Mouse (Mus musculus): Measurements from ENCODE around the gene Nenf. TPM values are rescaled to one million over a fixed set of nuclear protein-coding genes. Genes with fewer than 3 reads are reported as not detected.

Gene Nenf
- polyA plus RNA-seq, 1 experiment from 2014 or later, result 85.1 TPM

DNA sequence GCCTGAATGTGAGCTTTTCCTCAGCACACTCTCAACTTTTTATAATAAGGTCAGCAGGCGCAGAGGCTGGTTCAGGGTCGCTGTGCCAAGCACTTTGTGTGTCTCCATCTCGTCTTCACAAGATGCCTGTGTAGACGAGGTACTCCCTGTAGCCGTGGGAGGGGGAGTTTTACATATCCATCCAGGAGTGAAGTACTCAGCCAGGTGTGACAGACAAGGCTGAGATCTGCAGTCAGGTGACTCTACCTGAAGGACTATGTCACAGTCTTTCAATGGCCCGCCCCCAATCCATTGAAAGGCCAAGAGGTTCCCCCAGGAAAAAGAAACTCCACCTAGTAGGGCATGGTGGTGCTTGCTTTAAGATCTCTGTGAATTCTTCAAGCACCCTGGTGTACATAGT is 4.8 kb downstream of the Nenf start:
- Histone ChIP-seq H3K36me3 (ENCODE audit: control insufficient read depth, insufficient read depth, low read length) (no peaks in the 10 kb centered on the region), H3K4me3 (ENCODE audit: low read depth, low read length) (no peak overlapping the region), H3K27ac (ENCODE audit: low read depth, low read length) (no peak overlapping the region), H3K27me3 (ENCODE audit: control insufficient read depth, insufficient read depth, low read length) (no peaks in the 10 kb centered on the region), H3K4me1 (replicated peaks; ENCODE audit: control insufficient read depth, insufficient read depth, low read length) (no peaks in the 10 kb centered on the region), H3K9ac (ENCODE audit: low read depth, low read length) (no peak overlapping the region), H3K4me2 (replicated peaks; ENCODE audit: low read depth, low read length) (no peak overlapping the region), H3K9me3 (ENCODE audit: control insufficient read depth, low read length) (no peaks in the 10 kb centered on the region)
- WGBS, result 81% methylated on average over 6 of the region's 6 CpGs
- DNase-seq (ENCODE audit: low spot score) (no peak), ATAC-seq (ENCODE audit: low FRiP score) (no peak)

GRCm38 (mm10) chr1:191312513-191312941 is 5.5 kb downstream of the Nenf start:
- ATAC-seq (ENCODE audit: low FRiP score) (peak; percentile 86), DNase-seq (ENCODE audit: low spot score) (peak; percentile 91)
- H3K9me3 ChIP-seq (ENCODE audit: control insufficient read depth, low read length), result no peaks in the 10 kb centered on the region
- peak overlapping the region; percentile 43 for H3K4me3 ChIP-seq (ENCODE audit: low read depth, low read length)
- WGBS, result 4% methylated on average over 14 of the region's 14 CpGs
- H3K36me3 ChIP-seq (ENCODE audit: control insufficient read depth, insufficient read depth, low read length), result no peaks in the 10 kb centered on the region
- H3K9ac ChIP-seq (ENCODE audit: low read depth, low read length), result peak overlapping the region; percentile 46; the same call in 1 of the 2 replicates
- H3K27ac ChIP-seq (ENCODE audit: low read depth, low read length), result no peak overlapping the region
- no peaks in the 10 kb centered on the region for H3K4me1 ChIP-seq (replicated peaks; ENCODE audit: control insufficient read depth, insufficient read depth, low read length)
- H3K4me2 ChIP-seq (replicated peaks; ENCODE audit: low read depth, low read length), result peak overlapping the region; percentile 36
- no peaks in the 10 kb centered on the region for H3K27me3 ChIP-seq (ENCODE audit: control insufficient read depth, insufficient read depth, low read length)

DNA sequence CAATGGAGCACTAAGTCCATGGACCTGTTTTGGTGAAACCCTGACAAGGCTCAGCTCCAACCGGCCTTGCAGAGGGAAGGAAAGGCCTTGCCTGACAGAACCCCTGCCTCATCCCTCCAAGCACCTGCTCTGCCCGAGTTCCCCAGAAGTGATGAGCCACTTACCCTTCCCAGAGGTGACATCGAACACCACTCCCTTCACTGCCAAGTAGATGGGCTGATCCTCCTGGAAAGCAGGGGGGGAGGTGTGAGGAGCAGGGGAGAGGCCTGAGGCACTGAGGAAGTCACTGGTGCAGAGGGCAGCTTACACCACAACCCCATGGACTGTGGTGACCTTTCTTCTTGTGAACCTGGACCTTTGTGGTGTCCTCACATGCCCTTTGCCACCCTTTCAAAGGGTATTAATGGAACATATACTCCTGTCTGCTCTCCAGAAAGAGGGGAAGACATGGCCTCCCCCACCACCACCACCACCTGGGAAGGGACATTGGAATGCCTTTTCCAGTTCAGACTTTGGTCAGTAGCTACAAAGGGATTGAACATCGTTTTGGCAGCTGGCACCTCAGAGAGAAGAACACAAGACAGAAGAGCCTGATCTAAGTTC is 6.6 kb downstream of the Nenf start:
- 66% methylated on average over 4 of the region's 4 CpGs for WGBS
- no peak for ATAC-seq (ENCODE audit: low FRiP score)

DNA sequence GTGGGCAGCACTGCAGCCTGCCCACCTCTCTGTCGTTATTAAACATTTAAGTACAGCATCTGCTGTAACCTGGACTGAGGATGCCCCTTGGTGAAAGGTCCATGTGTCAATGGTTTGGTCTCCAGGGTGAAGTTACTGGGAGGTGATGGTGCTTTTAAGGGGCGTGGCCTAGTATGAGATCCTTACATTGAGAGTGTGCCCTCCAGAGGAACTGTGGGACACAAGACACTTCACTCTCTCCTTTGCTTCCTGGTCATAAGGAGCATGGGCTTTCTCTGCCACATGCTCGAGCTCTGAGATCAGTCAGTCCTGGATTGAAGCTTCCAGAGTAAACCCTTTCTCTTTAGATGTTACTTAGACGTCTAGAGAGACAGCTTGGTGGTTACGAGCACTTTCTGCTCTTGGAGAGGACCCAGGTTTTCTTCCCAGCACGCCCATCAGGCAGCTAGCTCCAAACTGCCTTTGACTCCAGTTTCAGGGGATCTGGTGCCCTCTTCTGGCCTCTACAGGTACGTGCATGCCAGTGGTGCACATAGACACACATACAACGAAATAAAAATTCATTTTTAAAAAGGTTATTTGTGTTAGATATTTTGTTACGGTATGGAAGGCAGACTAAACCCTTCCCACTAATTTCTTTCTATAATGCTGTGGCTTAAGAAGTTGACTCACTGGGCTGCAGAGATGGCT is 10.1 kb downstream of the Nenf start:
- Histone ChIP-seq H3K36me3 (ENCODE audit: control insufficient read depth, insufficient read depth, low read length) (no peaks in the 10 kb centered on the region), H3K9me3 (ENCODE audit: control insufficient read depth, low read length) (no peaks in the 10 kb centered on the region), H3K9ac (ENCODE audit: low read depth, low read length) (no peak overlapping the region), H3K27me3 (ENCODE audit: control insufficient read depth, insufficient read depth, low read length) (no peaks in the 10 kb centered on the region), H3K27ac (ENCODE audit: low read depth, low read length) (no peak overlapping the region), H3K4me2 (replicated peaks; ENCODE audit: low read depth, low read length) (no peak overlapping the region), H3K4me3 (ENCODE audit: low read depth, low read length) (no peak overlapping the region), H3K4me1 (replicated peaks; ENCODE audit: control insufficient read depth, insufficient read depth, low read length) (no peaks in the 10 kb centered on the region)
- ATAC-seq (ENCODE audit: low FRiP score), result no peak
- 82% methylated on average over 9 of the region's 9 CpGs for WGBS
- no peak for DNase-seq (ENCODE audit: low spot score)

More for the DNA sequence above, 6.6 kb downstream of the Nenf start:
- no peak overlapping the region for H3K27ac ChIP-seq (ENCODE audit: low read depth, low read length)
- DNase-seq (ENCODE audit: low spot score), result no peak
- no peak overlapping the region for H3K9ac ChIP-seq (ENCODE audit: low read depth, low read length)
- no peak overlapping the region for H3K4me2 ChIP-seq (replicated peaks; ENCODE audit: low read depth, low read length)
- H3K4me3 ChIP-seq (ENCODE audit: low read depth, low read length), result no peak overlapping the region
- H3K27me3 ChIP-seq (ENCODE audit: control insufficient read depth, insufficient read depth, low read length), result no peaks in the 10 kb centered on the region
- no peaks in the 10 kb centered on the region for H3K4me1 ChIP-seq (replicated peaks; ENCODE audit: control insufficient read depth, insufficient read depth, low read length)
- no peaks in the 10 kb centered on the region for H3K36me3 ChIP-seq (ENCODE audit: control insufficient read depth, insufficient read depth, low read length)
- no peaks in the 10 kb centered on the region for H3K9me3 ChIP-seq (ENCODE audit: control insufficient read depth, low read length)

- no peaks in the 10 kb centered on the region for H3K9me3 ChIP-seq (ENCODE audit: control insufficient read depth, low read length)
- no peak overlapping the region for H3K9ac ChIP-seq (ENCODE audit: low read depth, low read length)
- no peak for DNase-seq (ENCODE audit: low spot score)
- H3K36me3 ChIP-seq (ENCODE audit: control insufficient read depth, insufficient read depth, low read length), result no peaks in the 10 kb centered on the region
- no peak for ATAC-seq (ENCODE audit: low FRiP score)
- no peak overlapping the region for H3K4me2 ChIP-seq (replicated peaks; ENCODE audit: low read depth, low read length)
- no peak overlapping the region for H3K4me3 ChIP-seq (ENCODE audit: low read depth, low read length)
- WGBS, result 90% methylated on average over 9 of the region's 9 CpGs
- no peaks in the 10 kb centered on the region for H3K4me1 ChIP-seq (replicated peaks; ENCODE audit: control insufficient read depth, insufficient read depth, low read length)
- H3K27me3 ChIP-seq (ENCODE audit: control insufficient read depth, insufficient read depth, low read length), result no peaks in the 10 kb centered on the region
- no peak overlapping the region for H3K27ac ChIP-seq (ENCODE audit: low read depth, low read length)
Measured at GRCm38 (mm10) chr1:191306316-191306715, 11.7 kb downstream of the Nenf start.

DNA sequence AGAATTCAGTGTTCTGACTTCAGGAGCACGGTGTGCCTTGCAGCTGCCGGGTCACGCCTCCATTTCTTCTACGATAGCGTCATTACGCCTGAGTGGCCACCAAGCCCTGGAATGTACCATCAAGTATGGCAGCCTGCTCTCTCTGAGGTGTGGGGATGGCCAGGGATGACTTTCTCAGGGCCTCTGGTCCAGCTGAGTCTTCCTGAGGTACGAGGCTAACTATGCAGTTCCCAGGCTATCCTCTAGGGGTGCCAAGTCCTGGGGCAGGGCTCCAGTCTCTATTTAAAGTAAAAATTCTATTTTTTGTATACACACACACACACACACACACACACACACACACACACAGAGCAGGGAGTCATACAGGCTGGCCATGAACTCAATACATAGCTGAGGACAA is 12.4 kb downstream of the Nenf start:
- no peak overlapping the region for H3K4me3 ChIP-seq (ENCODE audit: low read depth, low read length)
- H3K4me1 ChIP-seq (replicated peaks; ENCODE audit: control insufficient read depth, insufficient read depth, low read length), result no peaks in the 10 kb centered on the region
- H3K9me3 ChIP-seq (ENCODE audit: control insufficient read depth, low read length), result no peaks in the 10 kb centered on the region
- WGBS, result 69% methylated on average over 7 of the region's 7 CpGs
- H3K4me2 ChIP-seq (replicated peaks; ENCODE audit: low read depth, low read length), result no peak overlapping the region
- no peaks in the 10 kb centered on the region for H3K27me3 ChIP-seq (ENCODE audit: control insufficient read depth, insufficient read depth, low read length)
- DNase-seq (ENCODE audit: low spot score), result peak; percentile 48
- ATAC-seq (ENCODE audit: low FRiP score), result no peak
- H3K27ac ChIP-seq (ENCODE audit: low read depth, low read length), result no peak overlapping the region
- no peak overlapping the region for H3K9ac ChIP-seq (ENCODE audit: low read depth, low read length)
- H3K36me3 ChIP-seq (ENCODE audit: control insufficient read depth, insufficient read depth, low read length), result no peaks in the 10 kb centered on the region

GRCm38 (mm10) chr1:191304216-191304615 is 13.8 kb downstream of the Nenf start:
- 61% methylated on average over 6 of the region's 6 CpGs for WGBS
- Histone ChIP-seq H3K9ac (ENCODE audit: low read depth, low read length) (no peak overlapping the region), H3K4me1 (replicated peaks; ENCODE audit: control insufficient read depth, insufficient read depth, low read length) (no peaks in the 10 kb centered on the region), H3K27ac (ENCODE audit: low read depth, low read length) (no peak overlapping the region), H3K27me3 (ENCODE audit: control insufficient read depth, insufficient read depth, low read length) (no peaks in the 10 kb centered on the region), H3K9me3 (ENCODE audit: control insufficient read depth, low read length) (no peaks in the 10 kb centered on the region), H3K4me3 (ENCODE audit: low read depth, low read length) (no peak overlapping the region), H3K4me2 (replicated peaks; ENCODE audit: low read depth, low read length) (no peak overlapping the region), H3K36me3 (ENCODE audit: control insufficient read depth, insufficient read depth, low read length) (no peaks in the 10 kb centered on the region)
- ATAC-seq (ENCODE audit: low FRiP score), result no peak
- no peak for DNase-seq (ENCODE audit: low spot score)

DNA sequence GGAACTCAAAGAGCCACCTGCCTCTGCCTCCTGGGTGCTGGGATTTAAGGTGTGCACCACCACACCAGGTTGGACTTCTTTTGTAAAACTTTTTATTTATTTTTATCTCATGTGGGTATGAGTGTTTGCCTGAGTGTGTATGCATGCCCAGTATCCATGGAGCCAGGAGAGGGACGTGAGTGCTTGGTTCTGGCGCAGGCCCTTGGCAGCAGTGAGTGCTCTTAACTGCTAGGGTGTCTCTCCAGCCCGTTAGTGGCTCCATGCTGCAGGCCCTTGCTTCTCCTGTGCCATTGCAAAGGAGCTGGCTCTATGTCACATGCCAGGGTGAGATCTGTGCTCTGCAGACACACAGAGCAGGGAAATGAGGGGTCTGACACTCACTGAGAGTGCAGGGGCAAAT is 14.3 kb downstream of the Nenf start:
- Histone ChIP-seq H3K4me1 (replicated peaks; ENCODE audit: control insufficient read depth, insufficient read depth, low read length) (no peaks in the 10 kb centered on the region), H3K9ac (ENCODE audit: low read depth, low read length) (no peak overlapping the region), H3K36me3 (ENCODE audit: control insufficient read depth, insufficient read depth, low read length) (no peaks in the 10 kb centered on the region), H3K27me3 (ENCODE audit: control insufficient read depth, insufficient read depth, low read length) (no peaks in the 10 kb centered on the region), H3K9me3 (ENCODE audit: control insufficient read depth, low read length) (no peaks in the 10 kb centered on the region), H3K4me3 (ENCODE audit: low read depth, low read length) (no peak overlapping the region), H3K27ac (ENCODE audit: low read depth, low read length) (no peak overlapping the region), H3K4me2 (replicated peaks; ENCODE audit: low read depth, low read length) (no peak overlapping the region)
- ATAC-seq (ENCODE audit: low FRiP score) (no peak), DNase-seq (ENCODE audit: low spot score) (no peak)
- 73% methylated on average over 3 of the region's 3 CpGs for WGBS

DNA sequence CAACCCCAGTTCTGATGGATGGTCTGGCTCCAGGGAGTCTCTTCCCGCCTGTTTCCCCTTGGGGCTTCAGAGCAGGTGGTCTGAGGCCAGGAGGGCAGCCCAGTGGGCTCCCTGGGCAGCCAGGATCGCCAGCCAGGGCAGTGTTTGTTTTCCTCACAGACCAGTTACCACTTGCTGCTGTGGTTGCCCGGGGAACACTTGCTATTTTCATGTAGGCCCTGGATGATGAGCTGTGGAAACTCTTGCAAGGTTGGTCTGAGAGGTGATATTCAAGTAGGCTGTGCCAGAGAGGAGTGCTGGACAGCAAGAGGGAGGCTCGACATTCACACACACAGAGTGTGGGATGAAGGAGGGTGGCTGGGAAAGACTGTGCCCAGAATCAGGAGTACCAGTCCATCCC is 16.1 kb downstream of the Nenf start:
- DNase-seq (ENCODE audit: low spot score) (no peak), ATAC-seq (ENCODE audit: low FRiP score) (no peak)
- no peak overlapping the region for H3K4me2 ChIP-seq (replicated peaks; ENCODE audit: low read depth, low read length)
- no peaks in the 10 kb centered on the region for H3K4me1 ChIP-seq (replicated peaks; ENCODE audit: control insufficient read depth, insufficient read depth, low read length)
- no peak overlapping the region for H3K9ac ChIP-seq (ENCODE audit: low read depth, low read length)
- H3K9me3 ChIP-seq (ENCODE audit: control insufficient read depth, low read length), result no peaks in the 10 kb centered on the region
- H3K36me3 ChIP-seq (ENCODE audit: control insufficient read depth, insufficient read depth, low read length), result no peaks in the 10 kb centered on the region
- H3K4me3 ChIP-seq (ENCODE audit: low read depth, low read length), result no peak overlapping the region
- WGBS, result 23% methylated on average over 4 of the region's 4 CpGs
- no peak overlapping the region for H3K27ac ChIP-seq (ENCODE audit: low read depth, low read length)
- no peaks in the 10 kb centered on the region for H3K27me3 ChIP-seq (ENCODE audit: control insufficient read depth, insufficient read depth, low read length)
